Mouse (Mus musculus): ENCODE results near the gene Map3k7. TPM values are rescaled to one million over a fixed set of nuclear protein-coding genes. Genes with fewer than 3 reads are reported as not detected.

Gene Map3k7
- polyA plus RNA-seq, 1 experiment from 2014 or later, result 5.3 TPM

DNA sequence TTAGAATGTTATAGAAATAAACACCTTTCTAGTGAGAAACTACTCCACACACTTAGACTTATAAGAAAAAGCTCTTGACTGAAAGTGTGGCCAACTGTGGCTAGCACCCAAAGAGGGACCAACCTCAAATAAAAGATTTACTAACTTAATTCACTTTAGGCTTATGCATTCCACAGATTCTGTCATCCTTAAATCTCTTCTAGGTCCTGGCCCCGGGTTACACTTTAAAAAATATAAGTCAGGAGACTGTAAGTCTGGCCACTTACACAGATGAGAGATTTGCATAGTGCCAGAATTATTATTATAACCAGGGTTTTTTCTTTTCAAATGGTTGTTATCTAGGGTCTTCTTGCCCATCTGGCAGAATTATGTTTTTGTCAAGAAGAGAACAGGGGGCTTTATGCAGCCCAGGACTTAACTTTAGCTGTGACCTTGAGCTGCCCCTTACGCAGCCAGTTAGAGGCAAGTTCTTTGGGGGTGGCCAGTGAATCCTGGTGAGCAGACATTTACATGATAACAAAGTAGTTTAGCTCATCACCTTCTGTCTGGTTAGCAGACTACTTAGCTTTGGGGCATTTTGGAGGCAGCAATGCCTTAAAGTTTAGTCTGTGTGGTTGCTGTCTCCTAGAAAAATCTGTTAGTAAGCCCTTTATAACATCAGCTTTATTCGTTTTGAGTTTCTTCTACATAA, 11.5 kb downstream of the Map3k7 start:
- H3K4me3 ChIP-seq (ENCODE audit: low read length), result no peak overlapping the region
- peaks cover 11% of the 10 kb centered on the region; the same call in 1 of the 2 replicates for H3K36me3 ChIP-seq (ENCODE audit: control insufficient read depth, insufficient read depth, low read length)
- no peak overlapping the region for H3K27ac ChIP-seq (ENCODE audit: low read length)
- H3K9ac ChIP-seq (ENCODE audit: low read depth, low read length), result no peak overlapping the region
- 67% methylated on average over 3 of the region's 3 CpGs for WGBS
- H3K27me3 ChIP-seq (replicated peaks; ENCODE audit: control insufficient read depth, insufficient read depth, low read length), result no peaks in the 10 kb centered on the region
- H3K4me1 ChIP-seq (ENCODE audit: control insufficient read depth, insufficient read depth, low read length), result no peaks in the 10 kb centered on the region
- no peak for ATAC-seq
- no peaks in the 10 kb centered on the region for H3K9me3 ChIP-seq (ENCODE audit: control insufficient read depth, low read length)
- H3K4me2 ChIP-seq (ENCODE audit: low read depth, low read length), result no peak overlapping the region

DNA sequence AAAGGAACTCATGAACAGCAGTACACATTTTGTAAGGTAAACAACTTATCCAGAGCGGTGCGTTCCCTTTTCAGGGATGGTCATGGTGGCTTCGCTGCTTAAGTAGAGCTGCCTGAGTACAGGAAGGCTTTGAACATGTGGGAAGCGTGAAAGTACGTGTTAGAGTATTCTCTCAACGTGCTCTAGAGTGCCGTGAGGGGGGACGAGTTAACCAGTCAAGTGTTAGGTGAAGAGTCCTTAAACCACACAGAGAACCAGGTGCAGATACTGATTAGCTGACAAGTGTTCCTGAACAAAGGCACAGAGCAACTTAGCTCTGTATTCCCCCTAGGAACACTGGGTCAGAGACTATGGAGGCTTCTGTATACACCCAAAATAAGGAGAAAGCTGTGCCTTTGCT, 18.0 kb downstream of the Map3k7 start:
- no peak overlapping the region for H3K4me3 ChIP-seq (ENCODE audit: low read length)
- no peaks in the 10 kb centered on the region for H3K9me3 ChIP-seq (ENCODE audit: control insufficient read depth, low read length)
- H3K36me3 ChIP-seq (ENCODE audit: control insufficient read depth, insufficient read depth, low read length), result peaks cover 9% of the 10 kb centered on the region; the same call in 1 of the 2 replicates
- 98% methylated on average over 8 of the region's 8 CpGs for WGBS
- H3K4me2 ChIP-seq (ENCODE audit: low read depth, low read length), result no peak overlapping the region
- no peaks in the 10 kb centered on the region for H3K27me3 ChIP-seq (replicated peaks; ENCODE audit: control insufficient read depth, insufficient read depth, low read length)
- no peak overlapping the region for H3K9ac ChIP-seq (ENCODE audit: low read depth, low read length)
- no peak for ATAC-seq
- H3K4me1 ChIP-seq (ENCODE audit: control insufficient read depth, insufficient read depth, low read length), result no peaks in the 10 kb centered on the region
- H3K27ac ChIP-seq (ENCODE audit: low read length), result no peak overlapping the region

DNA sequence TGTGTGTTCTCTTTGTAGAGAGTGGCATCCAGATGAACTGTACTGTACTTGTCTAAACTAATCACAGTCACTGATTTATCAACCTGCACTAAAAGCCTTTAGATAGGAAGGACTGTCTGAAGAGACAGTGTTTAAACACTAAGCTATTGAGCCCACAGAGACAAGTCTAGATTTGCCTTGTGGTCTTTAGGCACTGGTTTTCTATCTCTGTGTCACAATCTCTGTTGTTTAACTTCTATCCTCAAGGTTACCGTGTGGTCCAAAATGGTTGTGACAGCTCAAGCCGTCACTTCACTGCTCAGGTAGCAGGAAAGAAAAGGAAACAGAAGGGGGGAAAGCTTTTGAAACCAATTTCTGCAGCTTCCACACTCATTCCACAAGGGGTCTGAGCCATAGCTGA, 29.5 kb downstream of the Map3k7 start:
- Histone ChIP-seq H3K9ac (ENCODE audit: low read depth, low read length) (no peak overlapping the region), H3K36me3 (ENCODE audit: control insufficient read depth, insufficient read depth, low read length) (no peaks in the 10 kb centered on the region), H3K4me1 (ENCODE audit: control insufficient read depth, insufficient read depth, low read length) (no peaks in the 10 kb centered on the region), H3K4me3 (ENCODE audit: low read length) (no peak overlapping the region), H3K4me2 (ENCODE audit: low read depth, low read length) (no peak overlapping the region), H3K27ac (ENCODE audit: low read length) (no peak overlapping the region), H3K27me3 (replicated peaks; ENCODE audit: control insufficient read depth, insufficient read depth, low read length) (no peaks in the 10 kb centered on the region), H3K9me3 (ENCODE audit: control insufficient read depth, low read length) (no peaks in the 10 kb centered on the region)
- no peak for ATAC-seq
- 73% methylated on average over 2 of the region's 2 CpGs for WGBS

DNA sequence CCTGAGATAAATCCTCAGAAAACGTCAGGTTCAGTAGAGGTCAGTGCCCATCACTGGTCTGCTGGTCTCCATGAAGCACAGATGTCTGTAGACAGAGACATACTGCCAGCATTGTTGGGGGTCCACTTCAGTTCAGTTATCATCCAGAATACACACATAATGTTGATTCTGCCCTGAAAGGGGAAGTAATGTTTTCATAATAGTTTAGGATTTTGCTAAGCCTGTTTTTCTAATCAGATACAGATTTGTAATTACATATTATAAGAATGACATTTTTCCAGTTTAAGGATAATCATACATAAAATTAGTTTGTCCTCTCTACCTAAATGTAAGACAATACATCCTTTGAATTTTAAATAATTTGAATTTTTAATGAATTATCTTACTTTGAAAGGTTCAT, 30.0 kb downstream of the Map3k7 start:
- H3K36me3 ChIP-seq (ENCODE audit: control insufficient read depth, insufficient read depth, low read length), result no peaks in the 10 kb centered on the region
- no peak for ATAC-seq
- H3K4me2 ChIP-seq (ENCODE audit: low read depth, low read length), result no peak overlapping the region
- 43% methylated on average over 1 of the region's 1 CpGs for WGBS
- H3K27me3 ChIP-seq (replicated peaks; ENCODE audit: control insufficient read depth, insufficient read depth, low read length), result no peaks in the 10 kb centered on the region
- no peak overlapping the region for H3K4me3 ChIP-seq (ENCODE audit: low read length)
- no peaks in the 10 kb centered on the region for H3K9me3 ChIP-seq (ENCODE audit: control insufficient read depth, low read length)
- H3K9ac ChIP-seq (ENCODE audit: low read depth, low read length), result no peak overlapping the region
- no peaks in the 10 kb centered on the region for H3K4me1 ChIP-seq (ENCODE audit: control insufficient read depth, insufficient read depth, low read length)
- no peak overlapping the region for H3K27ac ChIP-seq (ENCODE audit: low read length)

DNA sequence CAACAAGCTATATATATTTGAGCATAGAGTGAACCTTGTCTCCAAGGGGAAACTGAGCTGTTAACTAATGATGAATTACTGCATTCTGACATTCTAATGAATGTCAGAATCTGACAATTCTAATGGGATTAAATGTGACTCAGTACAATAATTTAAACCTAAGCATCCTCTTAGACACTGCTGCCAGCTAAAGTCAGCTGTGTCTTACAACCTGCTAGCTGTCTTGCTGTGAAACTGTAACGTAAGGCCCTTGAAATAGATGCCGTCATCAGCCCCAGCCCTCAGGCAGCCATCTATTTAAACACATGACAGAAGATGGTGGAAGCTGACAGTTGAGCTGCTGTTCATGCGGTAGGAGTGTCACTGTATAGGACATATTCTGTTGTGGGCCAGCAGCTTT, 37.6 kb downstream of the Map3k7 start:
- no peak for ATAC-seq
- no peaks in the 10 kb centered on the region for H3K36me3 ChIP-seq (ENCODE audit: control insufficient read depth, insufficient read depth, low read length)
- no peaks in the 10 kb centered on the region for H3K9me3 ChIP-seq (ENCODE audit: control insufficient read depth, low read length)
- H3K27me3 ChIP-seq (replicated peaks; ENCODE audit: control insufficient read depth, insufficient read depth, low read length), result no peaks in the 10 kb centered on the region
- no peaks in the 10 kb centered on the region for H3K4me1 ChIP-seq (ENCODE audit: control insufficient read depth, insufficient read depth, low read length)
- WGBS, result 87% methylated on average over 3 of the region's 3 CpGs
- no peak overlapping the region for H3K4me3 ChIP-seq (ENCODE audit: low read length)
- H3K9ac ChIP-seq (ENCODE audit: low read depth, low read length), result no peak overlapping the region
- H3K27ac ChIP-seq (ENCODE audit: low read length), result no peak overlapping the region
- no peak overlapping the region for H3K4me2 ChIP-seq (ENCODE audit: low read depth, low read length)

DNA sequence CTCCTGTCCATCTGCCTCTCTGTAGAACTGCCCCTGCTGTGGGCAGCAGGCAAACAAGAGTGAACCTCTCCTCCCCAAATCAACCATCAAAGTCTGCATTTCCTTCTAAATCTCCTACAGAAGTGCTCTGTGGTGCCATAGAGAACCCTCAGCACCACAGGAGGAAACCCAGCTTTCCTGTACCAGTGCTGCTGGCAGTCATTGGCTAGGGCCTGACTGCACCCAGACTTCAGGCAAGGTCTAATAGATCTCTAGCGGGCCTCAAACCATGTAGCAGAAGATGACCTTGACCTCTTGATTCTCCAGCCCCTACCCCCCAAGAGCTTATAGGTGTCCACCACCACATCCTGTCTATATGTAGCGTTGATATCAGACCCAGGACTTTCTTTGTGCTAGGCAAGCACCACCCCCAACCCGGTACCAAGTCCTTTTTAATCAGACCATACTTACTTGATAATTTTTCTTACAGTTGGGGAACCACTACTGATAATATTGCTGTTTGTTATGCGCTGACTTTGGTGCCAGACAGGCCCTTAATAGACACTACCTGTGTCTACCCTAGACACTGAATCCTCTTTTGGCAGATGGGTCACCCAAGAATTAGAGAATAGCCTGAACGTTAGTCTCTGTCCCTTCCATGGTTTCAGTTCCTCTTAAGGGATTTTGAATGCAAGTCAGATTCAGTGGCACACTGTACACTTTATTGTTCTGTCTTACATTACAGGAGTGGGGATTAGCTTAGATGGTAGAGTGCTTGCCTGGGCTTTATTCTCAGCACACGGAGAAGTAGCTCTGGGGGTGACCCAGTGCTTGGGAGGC, 41.1 kb downstream of the Map3k7 start:
- no peaks in the 10 kb centered on the region for H3K36me3 ChIP-seq (ENCODE audit: control insufficient read depth, insufficient read depth, low read length)
- no peak overlapping the region for H3K4me2 ChIP-seq (ENCODE audit: low read depth, low read length)
- H3K27me3 ChIP-seq (replicated peaks; ENCODE audit: control insufficient read depth, insufficient read depth, low read length), result no peaks in the 10 kb centered on the region
- no peak for ATAC-seq
- no peak overlapping the region for H3K27ac ChIP-seq (ENCODE audit: low read length)
- H3K4me3 ChIP-seq (ENCODE audit: low read length), result no peak overlapping the region
- H3K9ac ChIP-seq (ENCODE audit: low read depth, low read length), result no peak overlapping the region
- no peaks in the 10 kb centered on the region for H3K9me3 ChIP-seq (ENCODE audit: control insufficient read depth, low read length)
- no peaks in the 10 kb centered on the region for H3K4me1 ChIP-seq (ENCODE audit: control insufficient read depth, insufficient read depth, low read length)
- 90% methylated on average over 6 of the region's 6 CpGs for WGBS

DNA sequence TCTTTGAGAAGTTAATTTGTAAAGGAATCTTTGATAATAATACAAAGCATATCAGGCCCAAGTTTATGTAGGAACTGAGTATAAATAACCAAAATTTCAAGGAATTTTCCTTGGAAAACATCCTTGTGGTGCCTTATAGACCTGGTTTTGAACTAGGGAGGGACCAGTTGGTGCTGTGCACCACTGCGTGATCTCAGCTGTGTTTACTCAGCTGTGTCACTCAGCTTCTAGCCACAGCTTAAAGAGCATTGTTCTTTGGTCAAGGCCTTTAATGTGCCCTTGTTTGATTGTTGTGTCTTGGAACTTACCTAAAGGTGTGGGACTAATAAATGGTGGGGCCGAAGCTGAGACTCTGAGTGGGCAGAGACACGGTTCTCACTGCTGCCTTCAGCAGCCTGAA, 43.3 kb downstream of the Map3k7 start:
- H3K36me3 ChIP-seq (ENCODE audit: control insufficient read depth, insufficient read depth, low read length), result 0 out of 2 replicates have a peak, but pooled peaks cover 6% of the 10 kb centered on the region
- no peak overlapping the region for H3K27ac ChIP-seq (ENCODE audit: low read length)
- no peaks in the 10 kb centered on the region for H3K9me3 ChIP-seq (ENCODE audit: control insufficient read depth, low read length)
- H3K9ac ChIP-seq (ENCODE audit: low read depth, low read length), result no peak overlapping the region
- no peak for ATAC-seq
- no peaks in the 10 kb centered on the region for H3K4me1 ChIP-seq (ENCODE audit: control insufficient read depth, insufficient read depth, low read length)
- no peak overlapping the region for H3K4me3 ChIP-seq (ENCODE audit: low read length)
- H3K27me3 ChIP-seq (replicated peaks; ENCODE audit: control insufficient read depth, insufficient read depth, low read length), result no peaks in the 10 kb centered on the region
- WGBS, result 62% methylated on average over 3 of the region's 3 CpGs
- no peak overlapping the region for H3K4me2 ChIP-seq (ENCODE audit: low read depth, low read length)

DNA sequence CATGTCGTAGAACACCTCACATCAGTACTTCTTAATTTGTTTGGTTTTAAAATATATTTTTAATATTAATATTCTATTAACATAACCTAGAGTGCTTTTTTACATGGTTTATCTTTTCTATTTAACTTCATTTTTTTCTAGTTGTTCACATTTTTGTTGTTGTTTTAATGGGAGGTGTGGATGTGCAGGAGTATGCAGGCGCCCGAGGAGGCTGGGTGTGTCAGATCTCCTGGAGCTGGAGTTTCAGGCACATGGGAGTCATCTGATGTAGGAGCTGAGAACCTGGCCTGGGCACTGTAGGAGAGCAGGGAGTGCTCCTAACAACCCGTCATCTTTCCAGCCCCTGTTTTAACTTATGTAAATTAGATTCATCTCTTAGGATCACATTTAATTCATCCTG, 44.2 kb downstream of the Map3k7 start:
- H3K27me3 ChIP-seq (replicated peaks; ENCODE audit: control insufficient read depth, insufficient read depth, low read length), result no peaks in the 10 kb centered on the region
- 0 out of 2 replicates have a peak, but pooled peaks cover 6% of the 10 kb centered on the region for H3K36me3 ChIP-seq (ENCODE audit: control insufficient read depth, insufficient read depth, low read length)
- no peak overlapping the region for H3K27ac ChIP-seq (ENCODE audit: low read length)
- 82% methylated on average over 4 of the region's 4 CpGs for WGBS
- no peak overlapping the region for H3K4me2 ChIP-seq (ENCODE audit: low read depth, low read length)
- H3K4me1 ChIP-seq (ENCODE audit: control insufficient read depth, insufficient read depth, low read length), result no peaks in the 10 kb centered on the region
- H3K4me3 ChIP-seq (ENCODE audit: low read length), result no peak overlapping the region
- no peaks in the 10 kb centered on the region for H3K9me3 ChIP-seq (ENCODE audit: control insufficient read depth, low read length)
- ATAC-seq, result no peak
- no peak overlapping the region for H3K9ac ChIP-seq (ENCODE audit: low read depth, low read length)

DNA sequence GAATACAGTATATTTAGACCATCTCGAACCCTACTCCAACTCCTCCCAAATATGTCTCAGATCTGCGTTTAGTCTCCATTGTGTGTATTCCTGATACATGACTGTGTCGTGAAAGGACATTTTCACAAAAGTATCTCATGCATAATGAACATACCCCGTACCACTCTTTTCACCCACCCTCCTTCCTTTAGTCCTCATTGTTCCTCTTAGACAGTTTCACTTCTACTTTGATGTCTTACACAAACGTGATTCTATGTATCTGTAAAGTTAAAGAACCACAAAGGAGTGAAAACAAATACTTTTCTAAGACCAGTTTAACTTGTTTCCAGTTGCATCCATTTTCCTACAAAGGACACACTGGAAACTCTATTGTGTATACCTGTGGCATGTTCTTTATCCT, 46.9 kb downstream of the Map3k7 start:
- Histone ChIP-seq H3K4me3 (ENCODE audit: low read length) (no peak overlapping the region), H3K27me3 (replicated peaks; ENCODE audit: control insufficient read depth, insufficient read depth, low read length) (no peaks in the 10 kb centered on the region), H3K27ac (ENCODE audit: low read length) (no peak overlapping the region), H3K9me3 (ENCODE audit: control insufficient read depth, low read length) (no peaks in the 10 kb centered on the region), H3K4me2 (ENCODE audit: low read depth, low read length) (no peak overlapping the region), H3K36me3 (ENCODE audit: control insufficient read depth, insufficient read depth, low read length) (0 out of 2 replicates have a peak, but pooled peaks cover 6% of the 10 kb centered on the region), H3K9ac (ENCODE audit: low read depth, low read length) (no peak overlapping the region), H3K4me1 (ENCODE audit: control insufficient read depth, insufficient read depth, low read length) (no peaks in the 10 kb centered on the region)
- WGBS, result 86% methylated on average over 5 of the region's 5 CpGs
- no peak for ATAC-seq
